In the genomic region with DNA sequence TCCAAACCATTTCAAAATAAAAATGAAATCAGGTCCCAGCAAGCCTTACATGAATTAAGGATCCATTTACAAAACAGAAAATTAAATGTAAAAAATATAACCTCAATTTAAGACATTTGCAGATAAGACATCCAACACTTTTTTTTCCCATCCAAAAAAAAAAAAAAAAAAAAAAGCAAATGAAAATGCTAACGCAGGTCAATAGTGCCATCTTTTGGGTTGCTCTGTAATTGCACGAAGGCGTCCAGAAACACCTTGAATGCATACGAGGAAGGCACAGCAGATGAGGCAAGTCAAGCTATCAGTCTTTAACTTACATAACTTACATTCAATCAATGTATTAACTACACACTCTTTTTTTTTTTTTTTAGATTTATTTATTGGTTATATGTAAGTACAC, we compare ENCODE assay signal across 10 mouse cellular contexts. TPM values are rescaled to one million over a fixed set of nuclear protein-coding genes. Genes with fewer than 3 reads are reported as not detected.
DNase-seq lines count a peak whose midpoint lies in the region; ATAC-seq and TF ChIP-seq lines count a peak whose summit lies in the region.
"Had no signal": no experiment of that assay in that cellular context is flagged by ENCODE, and none has a peak within 500 bp of the region (broad histone marks: within the 10 kb centered on the region; RNA-seq: fewer than 3 reads in every experiment).

No protein-coding gene starts in this region.

- peak; percentile 79 for TF ChIP-seq CTCF in lung, postnatal 0 days (IDR thresholded peaks at IDR 0.05)

- H3K9me3 ChIP-seq in forebrain, embryonic 11.5 days (ENCODE audit: control insufficient read depth, low read length) = no peaks in the 10 kb centered on the region
- no peaks in the 10 kb centered on the region for H3K9me3 ChIP-seq in forebrain, embryonic 16.5 days (ENCODE audit: control insufficient read depth, low read length)
- no peaks in the 10 kb centered on the region for H3K9me3 ChIP-seq in midbrain, embryonic 14.5 days (ENCODE audit: control insufficient read depth, low read length)
- H3K9me3 ChIP-seq in midbrain, embryonic 16.5 days (replicated peaks; ENCODE audit: control insufficient read depth, low read length, poor library complexity, severe bottlenecking) = no peaks in the 10 kb centered on the region
- no peaks in the 10 kb centered on the region for H3K9me3 ChIP-seq in lung, postnatal 0 days (ENCODE audit: low read length)
- H3K9me3 ChIP-seq in hindbrain, embryonic 13.5 days = no peaks in the 10 kb centered on the region
- H3K9me3 ChIP-seq: heart, embryonic 15.5 days; neural tube, embryonic 12.5 days had no signal

- TF ChIP-seq EP300 in lung, postnatal 0 days (IDR thresholded peaks at IDR 0.05) = no peak

- DNase-seq in forebrain, embryonic 11.5 days (ENCODE audit: low spot score) = peak; percentile 58
- DNase-seq in midbrain, embryonic 14.5 days = peak; percentile 88
- DNase-seq in adrenal gland, postnatal 36 days = peak; percentile 24 to 30
- peak; percentile 62 for DNase-seq in heart, postnatal 4 days
- DNase-seq in lung, postnatal 0 days (ENCODE audit: low spot score) = peak; percentile 62

- no peaks in the 10 kb centered on the region for H3K36me3 ChIP-seq in forebrain, embryonic 11.5 days (ENCODE audit: control insufficient read depth, insufficient read depth, low read length)
- H3K36me3 ChIP-seq in forebrain, embryonic 16.5 days (ENCODE audit: control insufficient read depth, insufficient read depth) = no peaks in the 10 kb centered on the region
- H3K36me3 ChIP-seq in midbrain, embryonic 14.5 days (ENCODE audit: control insufficient read depth, insufficient read depth, low read length) = no peaks in the 10 kb centered on the region
- no peaks in the 10 kb centered on the region for H3K36me3 ChIP-seq in midbrain, embryonic 16.5 days (ENCODE audit: control insufficient read depth, insufficient read depth, low read length)
- no peaks in the 10 kb centered on the region for H3K36me3 ChIP-seq in lung, postnatal 0 days (ENCODE audit: insufficient read depth, low read length)
- no peaks in the 10 kb centered on the region for H3K36me3 ChIP-seq in hindbrain, embryonic 13.5 days
- H3K36me3 ChIP-seq: heart, embryonic 15.5 days; neural tube, embryonic 12.5 days had no signal

- ATAC-seq in forebrain, embryonic 11.5 days (replicated peaks; ENCODE audit: low FRiP score) = no peak
- ATAC-seq in forebrain, embryonic 16.5 days = no peak
- no peak for ATAC-seq in midbrain, embryonic 14.5 days (ENCODE audit: low FRiP score, low TSS enrichment)
- no peak for ATAC-seq in midbrain, embryonic 16.5 days
- no peak for ATAC-seq in lung, postnatal 0 days
- no peak for ATAC-seq in hindbrain, embryonic 13.5 days (ENCODE audit: low FRiP score)

- no peak overlapping the region for H3K9ac ChIP-seq in forebrain, embryonic 11.5 days (ENCODE audit: low read length)
- H3K9ac ChIP-seq in forebrain, embryonic 16.5 days (replicated peaks; ENCODE audit: low read depth, low read length) = no peak overlapping the region
- H3K9ac ChIP-seq in midbrain, embryonic 14.5 days (replicated peaks; ENCODE audit: low read length) = no peak overlapping the region
- H3K9ac ChIP-seq in midbrain, embryonic 16.5 days (ENCODE audit: low read depth, low read length) = no peak overlapping the region
- no peak overlapping the region for H3K9ac ChIP-seq in lung, postnatal 0 days (replicated peaks; ENCODE audit: low read depth)
- no peak overlapping the region for H3K9ac ChIP-seq in hindbrain, embryonic 13.5 days
- H3K9ac ChIP-seq: heart, embryonic 15.5 days; neural tube, embryonic 12.5 days had no signal

- no peak overlapping the region for H3K27ac ChIP-seq in forebrain, embryonic 11.5 days (ENCODE audit: low read depth, low read length)
- H3K27ac ChIP-seq in forebrain, embryonic 16.5 days (ENCODE audit: low read length) = no peak overlapping the region
- no peak overlapping the region for H3K27ac ChIP-seq in midbrain, embryonic 14.5 days (replicated peaks; ENCODE audit: low read depth, low read length)
- no peak overlapping the region for H3K27ac ChIP-seq in midbrain, embryonic 16.5 days (ENCODE audit: low read length)
- no peak overlapping the region for H3K27ac ChIP-seq in lung, postnatal 0 days (ENCODE audit: low read length)
- no peak overlapping the region for H3K27ac ChIP-seq in hindbrain, embryonic 13.5 days
- H3K27ac ChIP-seq: heart, embryonic 15.5 days; neural tube, embryonic 12.5 days had no signal

- H3K4me2 ChIP-seq in forebrain, embryonic 11.5 days (ENCODE audit: low read depth, low read length, severe bottlenecking) = no peak overlapping the region
- no peak overlapping the region for H3K4me2 ChIP-seq in forebrain, embryonic 16.5 days (ENCODE audit: low read length)
- no peak overlapping the region for H3K4me2 ChIP-seq in midbrain, embryonic 14.5 days (ENCODE audit: low read length)
- no peak overlapping the region for H3K4me2 ChIP-seq in midbrain, embryonic 16.5 days (ENCODE audit: low read length)
- H3K4me2 ChIP-seq in lung, postnatal 0 days (replicated peaks; ENCODE audit: low read depth, low read length) = no peak overlapping the region
- no peak overlapping the region for H3K4me2 ChIP-seq in hindbrain, embryonic 13.5 days
- H3K4me2 ChIP-seq: heart, embryonic 15.5 days; neural tube, embryonic 12.5 days had no signal

- 42% methylated on average over 4 of the region's 4 CpGs for WGBS in forebrain, embryonic 11.5 days
- WGBS in forebrain, embryonic 16.5 days = 17% methylated on average over 4 of the region's 4 CpGs
- WGBS in midbrain, embryonic 14.5 days = 37% methylated on average over 4 of the region's 4 CpGs
- whole genome bisulfite sequencing in midbrain, embryonic 16.5 days = 38% methylated on average over 4 of the region's 4 CpGs
- WGBS in lung, postnatal 0 days = 16% methylated on average over 4 of the region's 4 CpGs
- 33% methylated on average over 4 of the region's 4 CpGs for WGBS in hindbrain, embryonic 13.5 days

- no peak overlapping the region for H3K4me3 ChIP-seq in forebrain, embryonic 11.5 days (ENCODE audit: low read depth, low read length)
- no peak overlapping the region for H3K4me3 ChIP-seq in forebrain, embryonic 16.5 days (replicated peaks; ENCODE audit: low read length)
- no peak overlapping the region for H3K4me3 ChIP-seq in midbrain, embryonic 14.5 days (replicated peaks; ENCODE audit: low read depth, low read length)
- H3K4me3 ChIP-seq in midbrain, embryonic 16.5 days (ENCODE audit: low read depth, low read length) = no peak overlapping the region
- H3K4me3 ChIP-seq in lung, postnatal 0 days (ENCODE audit: low read depth, low read length) = no peak overlapping the region
- H3K4me3 ChIP-seq in hindbrain, embryonic 13.5 days = no peak overlapping the region
- H3K4me3 ChIP-seq: heart, embryonic 15.5 days; neural tube, embryonic 12.5 days had no signal

- no peaks in the 10 kb centered on the region for H3K4me1 ChIP-seq in forebrain, embryonic 11.5 days (replicated peaks; ENCODE audit: control insufficient read depth, insufficient read depth, low read length)
- peaks cover 18% of the 10 kb centered on the region for H3K4me1 ChIP-seq in forebrain, embryonic 16.5 days (replicated peaks; ENCODE audit: control insufficient read depth, insufficient read depth, low read length)
- H3K4me1 ChIP-seq in midbrain, embryonic 14.5 days (ENCODE audit: control insufficient read depth, insufficient read depth, low read length) = peaks cover 15% of the 10 kb centered on the region
- H3K4me1 ChIP-seq in midbrain, embryonic 16.5 days (ENCODE audit: control insufficient read depth, insufficient read depth, low read length) = peaks cover 14% of the 10 kb centered on the region
- no peaks in the 10 kb centered on the region for H3K4me1 ChIP-seq in lung, postnatal 0 days (ENCODE audit: insufficient read depth, low read depth, low read length)
- peaks cover 15% of the 10 kb centered on the region for H3K4me1 ChIP-seq in hindbrain, embryonic 13.5 days (replicated peaks)

- no peaks in the 10 kb centered on the region for H3K27me3 ChIP-seq in forebrain, embryonic 11.5 days (ENCODE audit: control insufficient read depth, insufficient read depth, low read length)
- no peaks in the 10 kb centered on the region for H3K27me3 ChIP-seq in forebrain, embryonic 16.5 days (replicated peaks; ENCODE audit: control insufficient read depth, insufficient read depth, low read length)
- no peaks in the 10 kb centered on the region for H3K27me3 ChIP-seq in midbrain, embryonic 14.5 days (ENCODE audit: control insufficient read depth, insufficient read depth, low read length)
- no peaks in the 10 kb centered on the region for H3K27me3 ChIP-seq in midbrain, embryonic 16.5 days (ENCODE audit: control insufficient read depth, insufficient read depth, low read depth, low read length)
- H3K27me3 ChIP-seq in lung, postnatal 0 days (replicated peaks; ENCODE audit: insufficient read depth, low read length) = no peaks in the 10 kb centered on the region
- no peaks in the 10 kb centered on the region for H3K27me3 ChIP-seq in hindbrain, embryonic 13.5 days
- H3K27me3 ChIP-seq: heart, embryonic 15.5 days; neural tube, embryonic 12.5 days had no signal

RNA-seq across cellular contexts. Expression of gene Cdkal1, which starts 20.3 kb away (rescaled TPM):
- polyA plus RNA-seq in forebrain, embryonic 11.5 days (2014; fragmentation: Nextera tagmentation; extraction: Ambion mirVana) = 37.5 and 38.9 TPM in 2 replicates
- 28.8 and 29.6 TPM in 2 replicates for polyA plus RNA-seq in forebrain, embryonic 16.5 days (2015; fragmentation: Nextera tagmentation; extraction: Ambion mirVana)
- 18.2 and 23.5 TPM in 2 replicates for polyA plus RNA-seq in midbrain, embryonic 14.5 days (2014; fragmentation: Nextera tagmentation; extraction: Ambion mirVana)
- polyA plus RNA-seq in midbrain, embryonic 16.5 days (2015; fragmentation: Nextera tagmentation; extraction: Ambion mirVana) = 21.4 and 22.0 TPM in 2 replicates
- 10 to 100 TPM; 23.8 to 24.4 TPM for total RNA-seq in adrenal gland, postnatal 36 days (2021)
- total RNA-seq in heart, postnatal 4 days (2021) = 10 to 100 TPM; 36.4 to 39.5 TPM
- 14.7 and 16.2 TPM in 2 replicates for polyA plus RNA-seq in lung, postnatal 0 days (2015; fragmentation: Nextera tagmentation; extraction: Ambion mirVana)
- 24.3 and 25.2 TPM in 2 replicates for polyA plus RNA-seq in hindbrain, embryonic 13.5 days (2015; fragmentation: Nextera tagmentation; extraction: Ambion mirVana)

Comparison
In these comparisons a context has a peak if more than half of its experiments do, and no peak if none do; other contexts are left out.
1. DNase-seq: peak in every context shown above with its lines; median percentile 88 in midbrain, embryonic 14.5 days; 62 in heart, postnatal 4 days; 62 in lung, postnatal 0 days; 58 in forebrain, embryonic 11.5 days; 27 in adrenal gland, postnatal 36 days.